ENCODE assay signal across 15 mouse cellular contexts in genomic region chrX:20061764-20062480, GRCm38 (mm10). TPM values are rescaled to one million over a fixed set of nuclear protein-coding genes. Genes with fewer than 3 reads are reported as not detected.
DNase-seq lines count a peak whose midpoint lies in the region; TF ChIP-seq lines count a peak whose summit lies in the region.
"Had no signal": no experiment of that assay in that cellular context is flagged by ENCODE, and none has a peak within 500 bp of the region (broad histone marks: within the 10 kb centered on the region; RNA-seq: fewer than 3 reads in every experiment).

No protein-coding gene starts in this region.

- peak overlapping the region; percentile 77 for H3K4me3 ChIP-seq in gastrocnemius, adult 2 months
- H3K4me3 ChIP-seq: erythroblast, embryonic 14.5 days had no signal

- TF ChIP-seq CTCF in gastrocnemius, adult 2 months (IDR thresholded peaks at IDR 0.05) = no peak

- no peak overlapping the region for H3K27ac ChIP-seq in gastrocnemius, adult 2 months
- H3K27ac ChIP-seq: limb, embryonic 15.5 days; midbrain, embryonic 13.5 days had no signal

- DNase-seq in gastrocnemius, adult 2 months = no peak
- no peak for DNase-seq in gastrocnemius, adult 8-10 months (ENCODE audit: low spot score in 2 of 2)
- DNase-seq in kidney, adult 9 months = peak; percentile 17
- DNase-seq in kidney, adult 8-10 months = no peak
- DNase-seq in 3134 (ENCODE audit: extremely low read depth, insufficient read length, low spot score) = peak; percentile 34
- peak; percentile 32 for DNase-seq in cerebellum, adult 11-12 months
- no peak for DNase-seq in adrenal gland, adult (ENCODE audit: inconsistent age in 2 of 2, low spot score in 1 of 2)
- no peak for DNase-seq in spleen, adult 12 weeks (ENCODE audit: low spot score)
- DNase-seq: adrenal gland, postnatal 10 days; B cell, adult 2 months; lung, postnatal 10 days had no signal

- intact Hi-C loops in gastrocnemius, adult 2 months (cut with DNase I) = no loop called here

RNA-seq across cellular contexts. Expression of gene Chst7, which starts 2.6 kb away (rescaled TPM):
- total RNA-seq in gastrocnemius, adult 2 months (2021) = 1 to 10 TPM; 1.4 to 1.6 TPM
- total RNA-seq in gastrocnemius, adult 8-10 months (2022) = 1 to 10 TPM in 3 of 4 experiments, under 1 TPM in 1; 0.51 to 1.3 (median 1.2) TPM
- total RNA-seq: neutrophil, adult 5-6 weeks had no signal

Comparison
In these comparisons a context has a peak if more than half of its experiments do, and no peak if none do; other contexts are left out.
1. DNase-seq: peak in kidney, adult 9 months (single experiment), 3134 (single experiment) and cerebellum, adult 11-12 months (single experiment); none in gastrocnemius, adult 2 months (single experiment), gastrocnemius, adult 8-10 months (0 of 2), kidney, adult 8-10 months (0 of 2), adrenal gland, adult (0 of 2) and spleen, adult 12 weeks (single experiment).